Mouse (Mus musculus) G1E (cell line): Measurements from ENCODE around the gene Sigmar1. TPM values are rescaled to one million over a fixed set of nuclear protein-coding genes. Genes with fewer than 3 reads are reported as not detected.
"Not testable (repeated sequence)": the region's sequence is repeated elsewhere in the genome, so short reads cannot be mapped to it uniquely, and the experiment has no call there.

ENCODE experiments used
- ATAC-seq: 2 replicates; pipeline ENCODE4 v1.8.0; 2016; ENCODE audit warnings: mild to moderate bottlenecking; ENCODE audit not compliant: insufficient number of reproducible peaks, poor library complexity, low FRiP score, severe bottlenecking; ENCODE audit errors: extremely low read depth
- DNase-seq: peaks from one replicate; pipeline ENCODE4 v3.0.0; 2012; ENCODE audit warnings: low spot score
- H3K27me3 ChIP-seq: 2 replicates; pipeline ENCODE4 v1.6.1; 2012; ENCODE audit warnings: mild to moderate bottlenecking, low read length, inconsistent platforms; ENCODE audit not compliant: insufficient read depth
- H3K36me3 ChIP-seq: replicated peaks from 2 replicates; pipeline ENCODE3; 2012; ENCODE audit warnings: mild to moderate bottlenecking, inconsistent platforms
- H3K4me1 ChIP-seq: 2 replicates; pipeline ENCODE4 v1.6.1; 2012; ENCODE audit warnings: low read depth, low read length, inconsistent platforms, mixed read lengths; ENCODE audit not compliant: insufficient read depth
- H3K4me3 ChIP-seq: 2 replicates; pipeline ENCODE4 v1.5.1; 2012; ENCODE audit warnings: low read depth, mild to moderate bottlenecking, inconsistent platforms, low read length, moderate library complexity, mixed read lengths
- H3K9me3 ChIP-seq: replicated peaks from 2 replicates; pipeline ENCODE4 v1.6.1; 2012; ENCODE audit warnings: inconsistent platforms
- CTCF ChIP-seq: IDR thresholded peaks from 2 replicates; pipeline ENCODE4 v1.5.1; 2012; ENCODE audit warnings: low read depth, low read length, inconsistent platforms, mixed read lengths
- GATA1 ChIP-seq: IDR thresholded peaks from 2 replicates; pipeline ENCODE4 v1.6.1; 2012; ENCODE audit warnings: borderline replicate concordance, low read length, inconsistent platforms, mixed read lengths
- GATA2 ChIP-seq: IDR thresholded peaks from 2 replicates; pipeline ENCODE4 v1.6.1; 2012; ENCODE audit warnings: low read depth, low read length, inconsistent platforms, borderline replicate concordance
- POLR2AphosphoS5 ChIP-seq: IDR thresholded peaks from 2 replicates; pipeline ENCODE4 v1.6.1; 2012; ENCODE audit warnings: low read depth, low read length, inconsistent platforms; ENCODE audit not compliant: insufficient replicate concordance
- TAL1 ChIP-seq: conservative IDR thresholded peaks from 2 replicates; pipeline ENCODE4 v1.6.1; 2012; ENCODE audit warnings: low read depth, low read length, inconsistent platforms, mixed read lengths
- polyA plus RNA-seq: library from polyadenylated mRNA; stranded (reverse); fragments of >175 nt; gene quantifications from 2 replicates; pipeline ENCODE4 v1.2.3, GENCODE M21; 2012
- total RNA-seq, 2 experiments: library from RNA; stranded (forward) in 1 of 2; stranded (reverse) in 1 of 2; fragments of 200-1000 nt in 1 of 2; fragments of >200 nt in 1 of 2; fragmentation: Nextera tagmentation in 1 of 2; gene quantifications; 2 replicates each; pipeline ENCODE4 v1.2.3; 2014 to 2017

Sigmar1 gene
- total and polyA plus RNA-seq, 3 experiments, result 36.0 to 54.3 (median 53.4) TPM

DNA sequence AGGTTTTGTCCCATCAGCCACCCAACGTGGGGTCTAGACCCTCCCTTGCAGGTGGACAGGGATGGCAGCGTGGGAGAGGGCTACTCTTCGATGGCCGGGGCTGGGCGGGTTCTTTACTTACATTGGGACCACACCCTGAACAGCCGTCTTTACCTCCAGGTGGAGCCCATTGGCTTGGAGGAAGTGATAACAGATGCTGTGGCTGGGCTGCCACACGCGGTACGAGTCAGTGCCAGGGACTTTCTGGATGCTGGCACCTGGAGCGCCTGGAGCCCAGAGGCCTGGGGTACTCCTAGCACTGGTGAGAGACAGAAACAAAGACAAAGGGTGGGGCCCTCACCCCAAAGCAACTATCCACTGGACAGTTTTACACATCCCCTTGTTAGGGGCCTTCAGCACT lies 11.3 kb upstream of the Sigmar1 start:
- not testable (repeated sequence) for DNase-seq, H3K9me3 ChIP-seq, H3K36me3 ChIP-seq, ATAC-seq, H3K4me3 ChIP-seq, H3K4me1 ChIP-seq, H3K27me3 ChIP-seq

DNA sequence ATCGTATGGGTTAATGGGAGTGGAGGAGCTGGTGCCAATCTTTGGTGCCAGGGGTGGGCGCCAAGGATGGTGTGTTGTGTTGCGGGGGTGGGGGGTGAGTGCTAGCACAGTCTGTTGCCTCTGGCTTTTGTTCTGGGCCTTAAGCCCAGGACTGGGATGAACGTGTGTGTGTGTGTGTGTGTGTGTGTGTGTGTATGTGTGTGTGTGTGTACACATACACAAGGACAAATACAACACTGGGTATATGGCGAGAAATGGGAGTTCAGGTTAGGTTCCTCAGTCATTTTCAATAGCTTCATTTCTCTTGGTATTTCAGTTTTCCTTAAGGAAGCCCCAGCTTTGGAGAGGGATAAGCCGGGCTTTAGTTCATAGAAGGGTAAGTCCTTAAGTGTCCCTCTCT lies 7.2 kb upstream of the Sigmar1 start:
- H3K27me3 ChIP-seq, ATAC-seq, H3K4me3 ChIP-seq, DNase-seq, H3K9me3 ChIP-seq: not testable (repeated sequence)
- Histone ChIP-seq H3K4me1 (peaks cover 32% of the 10 kb centered on the region), H3K36me3 (peaks cover 20% of the 10 kb centered on the region)

DNA sequence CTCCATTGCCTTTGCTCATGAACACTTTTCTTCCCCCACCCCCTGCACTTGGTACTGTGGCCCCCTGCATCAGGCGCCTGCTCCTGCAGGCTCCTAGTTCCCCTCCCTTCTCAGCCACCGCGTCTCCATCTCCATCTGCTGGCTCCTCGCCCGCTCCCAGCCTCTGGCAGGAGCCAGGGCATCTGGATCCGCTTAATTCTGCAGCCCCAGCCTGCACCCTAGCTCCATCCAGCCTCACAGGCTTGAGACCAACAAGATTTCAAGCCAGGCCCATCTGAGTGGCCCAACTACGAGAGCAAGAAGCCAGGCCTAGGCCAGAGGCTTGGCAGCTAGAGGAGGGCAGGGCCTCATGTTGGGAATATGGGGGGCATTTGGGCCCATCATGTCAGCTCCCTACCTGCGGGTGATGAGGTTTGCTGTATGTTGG lies 6.7 kb upstream of the Sigmar1 start:
- not testable (repeated sequence) for ATAC-seq, DNase-seq, H3K4me3 ChIP-seq, H3K9me3 ChIP-seq, H3K27me3 ChIP-seq
- peaks cover 32% of the 10 kb centered on the region for H3K4me1 ChIP-seq
- H3K36me3 ChIP-seq, result peaks cover 25% of the 10 kb centered on the region

DNA sequence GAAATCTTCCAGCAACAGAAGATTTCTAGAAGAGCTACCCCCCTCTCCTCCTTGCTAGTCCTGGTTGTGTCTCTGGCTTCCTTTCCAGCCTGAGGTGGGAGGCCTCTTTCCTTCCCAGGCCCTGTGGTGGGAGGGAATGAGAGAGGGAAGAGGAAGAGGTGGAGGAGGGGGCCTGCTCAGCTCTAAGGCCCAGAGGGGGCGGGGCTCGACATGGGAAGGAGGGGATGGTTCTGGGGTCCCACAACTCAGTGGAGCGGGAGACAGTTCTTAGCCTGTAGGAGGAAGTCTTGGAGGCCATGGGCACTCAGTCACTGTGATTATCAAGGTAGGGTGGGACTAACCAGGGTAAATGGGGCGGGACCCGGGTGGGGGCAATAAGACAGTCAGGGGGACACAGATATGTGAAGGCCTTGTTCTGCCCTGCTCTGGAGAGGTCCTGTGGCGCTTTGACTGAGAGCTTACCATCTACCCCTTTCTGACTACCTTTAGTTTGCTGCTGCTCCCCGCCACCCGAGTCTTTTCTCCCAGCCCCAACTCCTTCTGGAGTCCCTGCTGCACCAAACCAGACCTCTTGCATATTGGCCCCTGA lies 6.2 kb upstream of the Sigmar1 start:
- H3K36me3 ChIP-seq, result peaks cover 30% of the 10 kb centered on the region
- H3K27me3 ChIP-seq, result no peaks in the 10 kb centered on the region
- DNase-seq, result no peak
- no peak overlapping the region for H3K4me3 ChIP-seq
- H3K9me3 ChIP-seq, result no peaks in the 10 kb centered on the region
- TF ChIP-seq GATA2, result no peak
- no peak for TF ChIP-seq GATA1
- TF ChIP-seq POLR2AphosphoS5, result no peak
- TF ChIP-seq TAL1, result no peak
- no peak for TF ChIP-seq CTCF
- ATAC-seq, result no peak
- H3K4me1 ChIP-seq, result peaks cover 35% of the 10 kb centered on the region

DNA sequence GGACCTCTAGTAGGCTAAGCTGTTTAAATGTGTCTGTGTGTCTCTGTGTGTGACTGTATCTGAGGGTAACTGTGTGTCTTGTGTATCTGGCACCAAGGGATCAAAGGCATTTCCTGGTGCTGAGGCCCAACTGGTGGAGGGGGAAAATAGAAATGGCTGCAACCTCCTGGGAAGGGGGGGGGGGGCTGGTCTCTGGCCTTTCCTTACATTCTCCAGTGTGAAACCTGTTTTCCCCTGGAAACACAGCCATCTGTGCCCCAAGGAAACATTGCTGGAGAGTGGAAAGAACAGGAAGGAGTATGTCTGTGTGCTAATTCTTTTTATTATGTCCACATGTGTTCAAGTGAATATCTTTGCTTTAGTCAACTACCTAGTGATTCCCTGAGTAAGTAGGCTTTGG lies 5.7 kb upstream of the Sigmar1 start:
- TF ChIP-seq TAL1, result no peak
- TF ChIP-seq POLR2AphosphoS5, result no peak
- TF ChIP-seq CTCF, result no peak
- no peak for TF ChIP-seq GATA1
- TF ChIP-seq GATA2, result no peak
- no peaks in the 10 kb centered on the region for H3K9me3 ChIP-seq

DNA sequence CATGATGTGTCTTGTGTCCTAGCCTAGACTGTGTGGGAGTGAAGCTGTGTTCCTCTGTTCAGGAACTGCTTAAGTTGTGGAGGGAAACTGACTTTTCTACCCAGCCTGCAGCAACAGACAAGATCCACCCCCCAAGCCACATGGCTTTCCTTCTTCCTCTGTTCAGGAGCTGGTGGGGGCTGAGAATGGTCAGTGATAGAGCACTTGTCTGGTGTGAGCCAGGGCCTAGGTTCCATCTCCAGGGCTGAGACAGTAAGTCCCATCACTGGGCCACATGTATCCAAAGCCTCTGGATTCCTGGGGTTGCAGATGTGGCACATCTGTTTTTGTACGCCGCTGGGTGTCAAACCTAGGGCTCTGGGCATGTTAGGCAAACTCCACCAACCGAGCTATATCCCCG lies 5.0 kb upstream of the Sigmar1 start:
- no peaks in the 10 kb centered on the region for H3K9me3 ChIP-seq
- H3K4me3 ChIP-seq, result peak overlapping the region; percentile 62; the same call in 1 of the 2 replicates
- DNase-seq, result peak; percentile 10
- ATAC-seq, result no peak
- peaks cover 47% of the 10 kb centered on the region for H3K4me1 ChIP-seq
- TF ChIP-seq TAL1 (no peak), GATA1 (no peak), GATA2 (no peak), POLR2AphosphoS5 (no peak), CTCF (no peak)
- peaks cover 41% of the 10 kb centered on the region for H3K36me3 ChIP-seq
- H3K27me3 ChIP-seq, result no peaks in the 10 kb centered on the region

More for the DNA sequence above, 5.7 kb upstream of the Sigmar1 start:
- Histone ChIP-seq H3K27me3 (no peaks in the 10 kb centered on the region), H3K4me3 (no peak overlapping the region), H3K36me3 (peaks cover 35% of the 10 kb centered on the region), H3K4me1 (peaks cover 40% of the 10 kb centered on the region)
- no peak for DNase-seq
- ATAC-seq, result no peak

DNA sequence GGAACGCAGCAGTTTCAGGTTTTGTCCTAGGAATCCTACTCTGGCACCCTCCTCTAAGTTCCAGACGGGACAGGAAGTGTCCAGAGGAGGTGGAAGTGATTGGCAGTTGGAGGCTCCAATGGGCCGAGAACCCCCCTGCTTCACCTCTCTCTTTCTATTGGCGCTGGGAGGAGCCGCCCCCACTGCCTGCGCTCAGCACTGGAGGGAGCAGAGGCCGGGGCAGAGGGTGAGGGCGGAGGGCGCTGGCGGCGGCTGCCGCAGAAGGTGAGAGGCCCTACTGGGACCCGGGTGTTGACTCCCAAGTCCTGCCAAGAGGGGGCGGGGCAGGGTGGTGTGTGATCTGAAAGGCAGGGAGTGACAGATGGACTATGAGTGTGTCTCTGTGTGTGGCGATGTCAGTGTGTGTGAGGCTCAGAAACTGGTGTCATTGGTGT lies 4.3 kb upstream of the Sigmar1 start:
- peak; percentile 89 for ATAC-seq

More for the DNA sequence above, 4.3 kb upstream of the Sigmar1 start:
- peaks cover 51% of the 10 kb centered on the region for H3K4me1 ChIP-seq
- DNase-seq, result peak; percentile 91
- TF ChIP-seq TAL1 (no peak), GATA1 (no peak), GATA2 (no peak), POLR2AphosphoS5 (no peak), CTCF (no peak)
- no peaks in the 10 kb centered on the region for H3K27me3 ChIP-seq
- H3K4me3 ChIP-seq, result peak overlapping the region; percentile 62; the same call in 1 of the 2 replicates
- no peaks in the 10 kb centered on the region for H3K9me3 ChIP-seq
- peaks cover 41% of the 10 kb centered on the region for H3K36me3 ChIP-seq
